Mouse (Mus musculus) kidney, adult 2 months (tissue): ENCODE measurements around the gene Rab25. TPM values are rescaled to one million over a fixed set of nuclear protein-coding genes. Genes with fewer than 3 reads are reported as not detected.

ENCODE experiments used
- DNase-seq: peaks from one replicate; pipeline ENCODE4 v3.0.0; 2021
- H3K27ac ChIP-seq: fragments of 200-500 bp; 2 replicates; pipeline ENCODE4 v1.5.1; 2012; ENCODE audit warnings: low read depth, low read length, control low read depth, inconsistent platforms; ENCODE audit not compliant: insufficient read depth
- H3K27me3 ChIP-seq: fragments of 200-500 bp; replicated peaks from 2 replicates; pipeline ENCODE4 v1.6.1; 2012; ENCODE audit warnings: mild to moderate bottlenecking, moderate library complexity, low read length, inconsistent platforms; ENCODE audit not compliant: control insufficient read depth, insufficient read depth
- H3K36me3 ChIP-seq: fragments of 200-500 bp; 2 replicates; pipeline ENCODE4 v1.6.1; 2012; ENCODE audit warnings: mild to moderate bottlenecking, moderate library complexity, low read length, inconsistent platforms; ENCODE audit not compliant: control insufficient read depth, insufficient read depth
- H3K4me1 ChIP-seq: fragments of 200-500 bp; 2 replicates; pipeline ENCODE4 v1.6.1; 2011; ENCODE audit warnings: low read length; ENCODE audit not compliant: control insufficient read depth, insufficient read depth
- H3K4me3 ChIP-seq: fragments of 200-500 bp; 2 replicates; pipeline ENCODE4 v1.5.1; 2011; ENCODE audit warnings: mild to moderate bottlenecking, low read depth, low read length, control low read depth; ENCODE audit not compliant: insufficient read depth
- CTCF ChIP-seq: fragments of 200-500 bp; conservative IDR thresholded peaks from 2 replicates; pipeline ENCODE4 v1.5.1; 2011; ENCODE audit warnings: low read depth, mild to moderate bottlenecking, control low read depth, low read length, moderate library complexity, mixed read lengths; ENCODE audit not compliant: insufficient read depth, insufficient read length
- POLR2A ChIP-seq: fragments of 200-500 bp; IDR thresholded peaks from one replicate; pipeline ENCODE4 v1.6.1; 2011; ENCODE audit warnings: low read depth, low read length, control low read depth
- WGBS: fragments of 180-500 bp; shearing (Covaris S2); methylation state at CpG from one replicate; pipeline ENCODE4 v1.1.7; 2018; 5-methylcytosine and 5-hydroxymethylcytosine counted together
- polyA plus RNA-seq: library from polyadenylated mRNA; depleted of rRNA; stranded (reverse); fragments of >200 nt; gene quantifications from 2 replicates; pipeline ENCODE4 v1.2.3, GENCODE M21; 2012

Gene Rab25
- polyA plus RNA-seq, 1 experiment: 50.1 TPM

GRCm38 (mm10) chr3:88501366-88502030, 46.6 kb downstream of the Rab25 start:
- DNase-seq: no peak
- Histone ChIP-seq H3K27ac (peak overlapping the region; percentile 25), H3K36me3 (no peaks in the 10 kb centered on the region), H3K4me1 (peaks cover 38% of the 10 kb centered on the region), H3K27me3 (no peaks in the 10 kb centered on the region), H3K4me3 (peak overlapping the region; percentile 87)
- 43% methylated on average over 6 of the region's 6 CpGs for WGBS
- no peak for TF ChIP-seq POLR2A
- no peak for TF ChIP-seq CTCF

GRCm38 (mm10) chr3:88500655-88501365, 47.3 kb downstream of the Rab25 start:
- DNase-seq: peak; percentile 87
- H3K4me3 ChIP-seq: peak overlapping the region; percentile 16; the same call in 1 of the 2 replicates
- peak overlapping the region; percentile 40; the same call in 1 of the 2 replicates for H3K27ac ChIP-seq
- peaks cover 41% of the 10 kb centered on the region for H3K4me1 ChIP-seq
- H3K36me3 ChIP-seq: no peaks in the 10 kb centered on the region
- WGBS: 32% methylated on average over 4 of the region's 4 CpGs
- TF ChIP-seq CTCF: no peak
- no peak for TF ChIP-seq POLR2A
- H3K27me3 ChIP-seq: no peaks in the 10 kb centered on the region

- WGBS: 88% methylated on average over 7 of the region's 7 CpGs
- Histone ChIP-seq H3K36me3 (no peaks in the 10 kb centered on the region), H3K4me1 (peaks cover 47% of the 10 kb centered on the region), H3K27ac (no peak overlapping the region), H3K27me3 (no peaks in the 10 kb centered on the region), H3K4me3 (no peak overlapping the region)
- TF ChIP-seq POLR2A (no peak), CTCF (no peak)
- DNase-seq: no peak
Measured at GRCm38 (mm10) chr3:88500087-88500486, 48.0 kb downstream of the Rab25 start.

GRCm38 (mm10) chr3:88499580-88499979, 48.5 kb downstream of the Rab25 start:
- 63% methylated on average over 4 of the region's 4 CpGs for WGBS
- DNase-seq: no peak
- Histone ChIP-seq H3K4me1 (peaks cover 52% of the 10 kb centered on the region), H3K27ac (no peak overlapping the region), H3K36me3 (no peaks in the 10 kb centered on the region), H3K27me3 (no peaks in the 10 kb centered on the region), H3K4me3 (no peak overlapping the region)
- no peak for TF ChIP-seq POLR2A
- no peak for TF ChIP-seq CTCF

GRCm38 (mm10) chr3:88495741-88496415, 52.2 kb downstream of the Rab25 start:
- Histone ChIP-seq H3K27me3 (no peaks in the 10 kb centered on the region), H3K4me1 (peaks cover 39% of the 10 kb centered on the region), H3K27ac (peak overlapping the region; percentile 32; the same call in 1 of the 2 replicates), H3K4me3 (no peak overlapping the region), H3K36me3 (no peaks in the 10 kb centered on the region)
- TF ChIP-seq POLR2A (no peak), CTCF (no peak)
- DNase-seq: peak; percentile 76
- WGBS: 54% methylated on average over 10 of the region's 10 CpGs

GRCm38 (mm10) chr3:88494836-88495628, 53.1 kb downstream of the Rab25 start:
- peak; percentile 55 for DNase-seq
- H3K36me3 ChIP-seq: no peaks in the 10 kb centered on the region
- H3K4me3 ChIP-seq: no peak overlapping the region
- H3K27me3 ChIP-seq: no peaks in the 10 kb centered on the region
- no peak for TF ChIP-seq CTCF
- no peak for TF ChIP-seq POLR2A
- 47% methylated on average over 9 of the region's 9 CpGs for WGBS
- peak overlapping the region; percentile 7; the same call in 1 of the 2 replicates for H3K27ac ChIP-seq
- peaks cover 32% of the 10 kb centered on the region for H3K4me1 ChIP-seq
